Mouse (Mus musculus) heart, adult 2 months (tissue): ENCODE data around the gene Atp6v1g2.

Experiments
- CTCF ChIP-seq: fragments of 200-600 bp; IDR thresholded peaks from 2 replicates; pipeline ENCODE4 v1.8.1; 2022; ENCODE audit warnings: antibody characterized with exemption, mild to moderate bottlenecking, moderate library complexity
- EP300 ChIP-seq: fragments of 200-500 bp; IDR thresholded peaks from 2 replicates; pipeline ENCODE4 v1.6.1; 2011; ENCODE audit warnings: low read depth, low read length, control low read depth; ENCODE audit not compliant: insufficient read depth
- POLR2A ChIP-seq: fragments of 200-500 bp; IDR thresholded peaks from 2 replicates; pipeline ENCODE4 v1.6.1; 2011; ENCODE audit warnings: mild to moderate bottlenecking, low read depth, low read length, control low read depth; ENCODE audit not compliant: insufficient read depth

DNA sequence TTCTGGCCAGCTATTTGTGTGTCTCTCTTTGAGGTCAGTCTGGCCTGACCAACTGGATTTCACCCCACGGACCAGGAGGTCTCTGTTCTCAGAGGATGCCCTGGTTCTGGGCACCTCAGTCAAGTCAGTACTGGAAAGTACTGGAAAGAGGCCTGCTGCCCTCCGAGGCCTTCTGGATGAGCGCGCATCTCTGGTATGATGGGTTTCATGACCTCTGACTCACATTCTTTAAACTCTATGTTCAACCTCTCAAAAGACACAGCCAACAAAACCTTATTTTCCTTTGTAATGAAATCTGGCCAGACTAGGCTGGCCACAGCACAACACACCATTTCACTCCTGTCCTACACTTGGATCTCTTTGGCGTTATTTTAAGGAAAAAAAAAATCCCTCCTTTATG, 8.0 kb upstream of the Atp6v1g2 start:
- no peak for TF ChIP-seq CTCF
- TF ChIP-seq EP300, result no peak
- no peak for TF ChIP-seq POLR2A
